Mouse (Mus musculus) ES-E14 (cell line): ENCODE data around the gene Hnf4a. TPM values are rescaled to one million over a fixed set of nuclear protein-coding genes. Genes with fewer than 3 reads are reported as not detected.

Experiments
- DNase-seq: peaks from one replicate; pipeline ENCODE4 v3.0.0-alpha.2; 2013; ENCODE audit warnings: low read depth, low spot score
- H3K27ac ChIP-seq: 2 replicates; pipeline ENCODE4 v1.5.1; 2012; ENCODE audit warnings: low read depth, mild to moderate bottlenecking, low read length, moderate library complexity, mixed read lengths; ENCODE audit not compliant: poor library complexity, insufficient read depth, severe bottlenecking
- H3K36me3 ChIP-seq: 2 replicates; pipeline ENCODE4 v1.6.1; 2012; ENCODE audit warnings: mild to moderate bottlenecking, low read length, moderate library complexity, mixed read lengths; ENCODE audit not compliant: control insufficient read depth, poor library complexity, insufficient read depth, severe bottlenecking
- H3K4me1 ChIP-seq, 2 experiments: fragments of 150-350 bp in 1 of 2; sonication (generic) in 1 of 2; 2 replicates each; pipeline ENCODE4 v1.6.1; 2012; ENCODE audit warnings: low read length in 2 of 2, mild to moderate bottlenecking in 1 of 2, mixed read lengths in 1 of 2; ENCODE audit not compliant: control insufficient read depth in 2 of 2, insufficient read depth in 2 of 2, poor library complexity in 1 of 2
- H3K4me3 ChIP-seq, 2 experiments: fragments of 150-350 bp in 1 of 2; sonication (generic) in 1 of 2; 2 replicates each; pipeline ENCODE4 v1.5.1; 2012; ENCODE audit warnings: low read length in 2 of 2, low read depth in 1 of 2, mild to moderate bottlenecking in 1 of 2, mixed read lengths in 1 of 2; ENCODE audit not compliant: insufficient read depth in 1 of 2, poor library complexity in 1 of 2, severe bottlenecking in 1 of 2
- H3K9ac ChIP-seq: 2 replicates; pipeline ENCODE4 v1.6.1; 2012; ENCODE audit warnings: low read depth, mild to moderate bottlenecking, low read length, mixed read lengths; ENCODE audit not compliant: poor library complexity, insufficient read depth, severe bottlenecking
- H3K9me3 ChIP-seq: fragments of 150-350 bp; sonication (generic); 2 replicates; pipeline ENCODE4 v1.6.1; 2012; ENCODE audit warnings: low read depth, mild to moderate bottlenecking, low read length; ENCODE audit not compliant: control insufficient read depth, insufficient read depth
- CHD2 ChIP-seq: IDR thresholded peaks from 2 replicates; pipeline ENCODE4 v1.6.1; 2014; ENCODE audit warnings: mild to moderate bottlenecking, low read depth, low read length, inconsistent platforms
- HCFC1 ChIP-seq: IDR thresholded peaks from 2 replicates; pipeline ENCODE4 v1.6.1; 2012; ENCODE audit warnings: low read length, inconsistent platforms, borderline replicate concordance; ENCODE audit not compliant: insufficient read depth
- MAFK ChIP-seq: IDR thresholded peaks from 2 replicates; pipeline ENCODE4 v1.6.1; 2014; ENCODE audit warnings: mild to moderate bottlenecking, low read depth, low read length, inconsistent platforms; ENCODE audit not compliant: insufficient read depth
- ZC3H11A ChIP-seq: IDR thresholded peaks from 2 replicates; pipeline ENCODE4 v1.6.1; 2012; ENCODE audit warnings: low read depth, mild to moderate bottlenecking, inconsistent platforms, low read length, borderline replicate concordance
- ZNF384 ChIP-seq: IDR thresholded peaks from 2 replicates; pipeline ENCODE4 v1.6.1; 2012; ENCODE audit warnings: low read depth, low read length, inconsistent platforms
- in situ Hi-C, 2 experiments: fragments of 600-800 bp; cut with MboI; formaldehyde crosslinking; loops; one replicate each; pipeline ENCODE4 v1.15.1; 2025; ENCODE audit warnings: low sequenced_read_pairs in 2 of 2, inconsistent platforms in 1 of 2; ENCODE audit not compliant: unreplicated experiment in 2 of 2
- total RNA-seq: library from RNA; depleted of rRNA; stranded (reverse); fragments of 300-350 nt; gene quantifications from 2 replicates; pipeline ENCODE4 v1.2.3, GENCODE M21; 2012

Hnf4a gene
- total RNA-seq, 1 experiment: 1.1 TPM

DNA sequence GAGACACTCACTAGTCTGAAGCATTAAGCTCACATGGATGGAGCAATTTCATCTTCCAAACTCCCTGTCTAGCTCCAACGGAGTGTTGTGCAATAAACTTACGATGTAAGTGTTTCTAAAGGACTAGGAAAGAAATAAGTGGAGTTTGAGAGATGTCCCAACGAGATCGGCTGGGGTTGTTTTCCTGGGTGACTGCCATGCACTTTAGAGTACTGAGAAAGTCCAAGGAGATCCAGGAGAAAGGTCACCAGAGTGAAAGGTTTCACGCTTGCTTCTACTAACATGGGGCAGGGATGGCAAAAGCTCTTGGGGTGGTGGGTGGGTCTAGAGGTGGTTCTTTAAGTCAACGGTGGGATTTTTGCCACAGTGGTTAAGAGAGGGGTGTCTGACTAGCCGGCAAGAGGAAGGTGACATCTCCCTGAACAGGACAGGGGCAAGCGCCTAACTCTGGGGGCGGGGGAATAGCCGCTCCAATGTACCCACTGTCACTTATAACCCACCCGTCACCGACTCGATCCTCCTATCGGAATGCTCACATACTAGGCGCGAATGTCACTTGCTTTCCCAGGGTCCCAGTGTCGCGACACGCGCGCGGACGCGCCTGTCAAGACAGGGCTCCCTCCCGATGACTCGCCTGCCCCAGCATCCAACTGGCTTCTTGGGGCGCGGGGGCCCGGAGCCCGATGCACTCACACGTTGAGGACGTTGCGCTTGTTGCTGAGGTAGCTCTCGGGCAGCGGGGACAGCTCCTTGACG is 34.7 kb upstream of the Hnf4a start:
- Histone ChIP-seq H3K9me3 (no peaks in the 10 kb centered on the region), H3K36me3 (peaks cover 17% of the 10 kb centered on the region), H3K4me3 (peak overlapping the region; percentile 71 to 85), H3K27ac (peak overlapping the region; percentile 32; the same call in 1 of the 2 replicates), H3K9ac (peak overlapping the region; percentile 82), H3K4me1 (peaks cover 2 to 3% of the 10 kb centered on the region in 2 experiments; a peak in 2 of 4 replicates)
- TF ChIP-seq ZNF384 (no peak), MAFK (no peak), ZC3H11A (no peak), HCFC1 (no peak), CHD2 (no peak)
- in situ Hi-C loops: no loop called here
- DNase-seq: peak; percentile 16

DNA sequence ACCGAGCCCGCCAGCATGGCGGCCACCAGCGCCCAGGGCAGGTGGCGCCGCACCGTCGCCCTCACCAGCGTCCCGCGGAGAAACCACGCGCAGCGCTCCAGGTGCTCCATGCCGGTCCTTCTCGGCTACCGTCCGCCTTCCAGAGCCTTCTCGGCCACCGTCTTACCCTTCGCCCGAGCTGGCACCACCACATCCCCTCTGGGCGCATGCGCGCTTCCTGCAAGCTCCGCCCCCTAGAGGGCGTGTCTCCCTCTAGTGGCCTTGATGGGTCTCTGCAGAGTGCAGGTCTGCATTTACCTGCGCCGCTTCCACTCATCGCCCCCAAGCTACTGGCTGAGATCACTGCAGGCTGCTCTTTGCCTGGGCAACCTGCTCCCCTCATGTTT is 34.1 kb upstream of the Hnf4a start, which contains the start of gene Fitm2:
Gene Fitm2 (minus strand): TSS at position 164 of the 386 bp plus-strand sequence.
- peaks cover 0 to 2% of the 10 kb centered on the region in 2 experiments; a peak in 1 of 4 replicates for H3K4me1 ChIP-seq
- peaks cover 17% of the 10 kb centered on the region for H3K36me3 ChIP-seq
- H3K9me3 ChIP-seq: no peaks in the 10 kb centered on the region
- in situ Hi-C loops: no loop called here
- peak within 1 kb of the TSS; percentile 82 for H3K9ac ChIP-seq
- TF ChIP-seq HCFC1: peak; percentile 81; the same call in 1 of the 2 replicates
- no peak for TF ChIP-seq MAFK
- no peak for TF ChIP-seq CHD2
- 0 out of 2 replicates have a peak, but pooled peaks have one; percentile 48 for TF ChIP-seq ZNF384
- 0 out of 2 replicates have a peak, but pooled peaks have one; percentile 32 for TF ChIP-seq ZC3H11A
- DNase-seq: peak; percentile 99
- peak within 1 kb of the TSS; percentile 71 to 85 for H3K4me3 ChIP-seq
- H3K27ac ChIP-seq: peak within 1 kb of the TSS; percentile 32

DNA sequence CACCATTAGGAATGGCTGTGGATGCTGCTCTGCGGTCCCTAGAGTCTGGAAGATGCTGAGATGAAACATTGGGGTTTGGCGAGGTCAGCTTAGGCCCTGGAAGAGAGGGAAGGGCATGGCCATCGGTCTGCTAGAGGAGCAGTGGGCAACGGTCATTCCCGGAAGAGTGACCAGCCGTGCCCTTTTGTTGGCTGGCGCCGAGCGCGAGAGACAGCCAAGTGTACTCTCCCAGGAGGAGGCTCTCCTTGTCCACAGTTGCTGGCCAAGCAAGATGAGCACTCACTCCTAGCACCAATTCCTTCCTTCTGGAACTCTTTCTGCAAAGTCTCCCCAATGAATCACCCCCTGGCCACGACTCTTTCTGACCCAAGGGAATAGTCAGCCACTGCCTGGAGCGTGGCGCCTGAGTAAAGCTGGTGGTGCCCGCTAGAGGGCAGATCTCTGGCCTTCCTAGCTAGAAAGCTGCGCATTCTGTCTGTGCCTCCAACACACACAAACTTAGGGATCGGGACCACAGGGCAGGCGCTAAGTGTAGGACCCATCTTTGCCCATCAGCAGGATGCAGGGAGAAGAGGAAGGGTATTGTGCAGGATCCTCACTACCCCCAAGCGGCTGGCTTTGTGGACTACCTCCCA is 26.3 kb upstream of the Hnf4a start:
- no peaks in the 10 kb centered on the region for H3K9me3 ChIP-seq
- in situ Hi-C loops: no loop called here
- DNase-seq: peak; percentile 52
- no peak overlapping the region for H3K27ac ChIP-seq
- no peaks in the 10 kb centered on the region for H3K36me3 ChIP-seq
- no peak overlapping the region; the same call in 1 of the 2 replicates for H3K9ac ChIP-seq
- TF ChIP-seq CHD2: no peak
- TF ChIP-seq ZC3H11A: peak; percentile 20; the same call in 1 of the 2 replicates
- peaks cover 0 to 6% of the 10 kb centered on the region in 2 experiments; a peak in 1 of 4 replicates for H3K4me1 ChIP-seq
- peak overlapping the region in 1 of 2 experiments; percentile 41; a peak in 2 of 4 replicates for H3K4me3 ChIP-seq

DNA sequence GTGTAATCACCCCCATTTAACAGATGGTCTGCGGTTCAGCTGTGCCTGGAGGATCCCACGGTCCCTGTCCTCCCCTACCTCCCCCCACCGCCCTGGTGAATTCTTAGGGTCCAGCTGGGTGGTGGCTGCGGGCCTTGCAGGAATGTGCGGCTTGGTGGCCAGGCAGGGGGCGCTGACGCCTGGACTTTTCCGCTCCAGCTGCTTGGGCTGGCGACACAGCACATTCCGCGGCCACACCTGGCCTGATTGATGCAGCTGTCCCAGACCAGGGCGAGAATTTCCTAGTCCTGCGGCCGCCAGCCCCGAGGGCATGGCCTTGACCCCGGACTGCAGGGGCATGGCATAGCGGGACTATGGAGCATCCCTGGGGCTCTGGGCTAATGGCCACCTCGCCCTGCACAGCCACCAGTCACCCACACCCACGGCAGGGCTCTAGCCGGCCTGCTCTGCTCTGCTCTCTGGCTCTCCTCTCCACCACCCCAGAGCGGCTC is 25.0 kb upstream of the Hnf4a start:
- DNase-seq: no peak
- no peaks in the 10 kb centered on the region for H3K36me3 ChIP-seq
- H3K4me3 ChIP-seq: peak overlapping the region; percentile 62 to 68
- H3K9me3 ChIP-seq: no peaks in the 10 kb centered on the region
- H3K9ac ChIP-seq: peak overlapping the region; percentile 63
- TF ChIP-seq HCFC1 (no peak), ZNF384 (no peak), CHD2 (no peak), ZC3H11A (no peak), MAFK (peak; percentile 57; the same call in 1 of the 2 replicates)
- in situ Hi-C loops: no loop called here
- H3K27ac ChIP-seq: no peak overlapping the region
- peaks cover 0 to 6% of the 10 kb centered on the region in 2 experiments; a peak in 1 of 4 replicates for H3K4me1 ChIP-seq
